Mouse (Mus musculus) kidney, adult 9 months (tissue): ENCODE measurements around the gene Atp6v1e1.
"Not testable (repeated sequence)": the region's sequence is repeated elsewhere in the genome, so short reads cannot be mapped to it uniquely, and the experiment has no call there.

ENCODE experiments used
- DNase-seq: peaks from one replicate; pipeline ENCODE4 v3.0.0; 2022

Gene Atp6v1e1

GRCm38 (mm10) chr6:120819294-120819693 is 3.3 kb downstream of the Atp6v1e1 start:
- peak; percentile 52 for DNase-seq

GRCm38 (mm10) chr6:120811999-120812398 is 10.6 kb downstream of the Atp6v1e1 start:
- DNase-seq, result not testable (repeated sequence)

GRCm38 (mm10) chr6:120807738-120808081 is 14.9 kb downstream of the Atp6v1e1 start:
- DNase-seq, result no peak

- no peak for DNase-seq
Observed at GRCm38 (mm10) chr6:120806999-120807737, 15.4 kb downstream of the Atp6v1e1 start.

GRCm38 (mm10) chr6:120799581-120800041 is 23.0 kb downstream of the Atp6v1e1 start:
- no peak for DNase-seq

GRCm38 (mm10) chr6:120798905-120799304 is 23.7 kb downstream of the Atp6v1e1 start:
- no peak for DNase-seq

GRCm38 (mm10) chr6:120798019-120798418 is 24.6 kb downstream of the Atp6v1e1 start:
- no peak for DNase-seq

GRCm38 (mm10) chr6:120796111-120796510 is 26.5 kb downstream of the Atp6v1e1 start:
- no peak for DNase-seq

- no peak for DNase-seq
Observed at GRCm38 (mm10) chr6:120795422-120796086, 27.0 kb downstream of the Atp6v1e1 start.

GRCm38 (mm10) chr6:120792947-120793346 is 29.6 kb downstream of the Atp6v1e1 start:
- no peak for DNase-seq

GRCm38 (mm10) chr6:120790717-120791116 is 31.9 kb downstream of the Atp6v1e1 start:
- DNase-seq, result peak; percentile 25

- DNase-seq, result no peak
Observed at GRCm38 (mm10) chr6:120790153-120790552, 32.4 kb downstream of the Atp6v1e1 start.

GRCm38 (mm10) chr6:120788904-120789303 is 33.7 kb downstream of the Atp6v1e1 start:
- DNase-seq, result no peak

GRCm38 (mm10) chr6:120788068-120788607 is 34.5 kb downstream of the Atp6v1e1 start:
- DNase-seq, result no peak

- no peak for DNase-seq
Observed at GRCm38 (mm10) chr6:120784351-120784750, 38.2 kb downstream of the Atp6v1e1 start.

- no peak for DNase-seq
Observed at GRCm38 (mm10) chr6:120782948-120783347, 39.6 kb downstream of the Atp6v1e1 start.

GRCm38 (mm10) chr6:120778226-120778625 is 44.4 kb downstream of the Atp6v1e1 start:
- DNase-seq, result no peak

- DNase-seq, result no peak
Observed at GRCm38 (mm10) chr6:120777533-120777932, 45.1 kb downstream of the Atp6v1e1 start.

- no peak for DNase-seq
Observed at GRCm38 (mm10) chr6:120776286-120776685, 46.3 kb downstream of the Atp6v1e1 start.

GRCm38 (mm10) chr6:120773763-120774162 is 48.8 kb downstream of the Atp6v1e1 start:
- no peak for DNase-seq

- no peak for DNase-seq
Observed at GRCm38 (mm10) chr6:120773149-120773628, 49.4 kb downstream of the Atp6v1e1 start, which contains the start of gene Slc25a18. Gene Slc25a18, plus strand, starts transcription at chr6:120773578.

GRCm38 (mm10) chr6:120772025-120772424 is 50.6 kb downstream of the Atp6v1e1 start:
- no peak for DNase-seq

- DNase-seq, result no peak
Observed at GRCm38 (mm10) chr6:120771366-120771765, 51.2 kb downstream of the Atp6v1e1 start.

- DNase-seq, result no peak
Observed at GRCm38 (mm10) chr6:120769972-120770371, 52.6 kb downstream of the Atp6v1e1 start.
